In genomic region chr14:20626447-20626846, GRCm38 (mm10) we compare ENCODE assay signal across 26 mouse cellular contexts. TPM values are rescaled to one million over a fixed set of nuclear protein-coding genes. Genes with fewer than 3 reads are reported as not detected.
"Had no signal": no experiment of that assay in that cellular context is flagged by ENCODE, and none has a peak within 500 bp of the region (broad histone marks: within the 10 kb centered on the region; RNA-seq: fewer than 3 reads in every experiment).

No protein-coding gene starts in this region.

- H3K9me3 ChIP-seq: embryonic facial prominence, embryonic 10.5 days; embryonic facial prominence, embryonic 12.5 days; embryonic facial prominence, embryonic 13.5 days; embryonic facial prominence, embryonic 15.5 days; forebrain, embryonic 10.5 days; forebrain, embryonic 12.5 days; forebrain, embryonic 13.5 days; forebrain, embryonic 15.5 days had no signal

- H3K27ac ChIP-seq: embryonic facial prominence, embryonic 10.5 days; embryonic facial prominence, embryonic 12.5 days; embryonic facial prominence, embryonic 13.5 days; embryonic facial prominence, embryonic 15.5 days; forebrain, embryonic 10.5 days; forebrain, embryonic 12.5 days; forebrain, embryonic 13.5 days; forebrain, embryonic 15.5 days; gastrocnemius, adult 2 months; heart, adult 2 months had no signal

- H3K36me3 ChIP-seq: embryonic facial prominence, embryonic 12.5 days; embryonic facial prominence, embryonic 13.5 days; embryonic facial prominence, embryonic 15.5 days; forebrain, embryonic 12.5 days; forebrain, embryonic 15.5 days had no signal

- H3K9ac ChIP-seq: embryonic facial prominence, embryonic 12.5 days; embryonic facial prominence, embryonic 13.5 days; embryonic facial prominence, embryonic 15.5 days; forebrain, embryonic 12.5 days; forebrain, embryonic 13.5 days; forebrain, embryonic 15.5 days; forebrain, postnatal 0 days had no signal

- H3K27me3 ChIP-seq: embryonic facial prominence, embryonic 12.5 days; embryonic facial prominence, embryonic 13.5 days; embryonic facial prominence, embryonic 15.5 days; forebrain, embryonic 12.5 days; forebrain, embryonic 13.5 days; forebrain, embryonic 15.5 days had no signal

- DNase-seq: cerebellum, adult 9-10 months; embryo, embryonic 11 days; forebrain, postnatal 0 days; gastrocnemius, adult 2 months; gastrocnemius, postnatal 10 days; gastrocnemius, postnatal 14 days; gastrocnemius, postnatal 25 days; gastrocnemius, postnatal 36 days; heart, adult 18-20 months; heart, adult 2 months had no signal

- H3K4me3 ChIP-seq: embryonic facial prominence, embryonic 10.5 days; embryonic facial prominence, embryonic 12.5 days; embryonic facial prominence, embryonic 13.5 days; embryonic facial prominence, embryonic 15.5 days; erythroblast, embryonic 14.5 days; forebrain, embryonic 10.5 days; forebrain, embryonic 12.5 days; forebrain, embryonic 13.5 days; forebrain, embryonic 15.5 days; gastrocnemius, adult 2 months; heart, adult 2 months had no signal

- ATAC-seq: forebrain, embryonic 13.5 days; forebrain, embryonic 14.5 days; forebrain, embryonic 15.5 days; forebrain, embryonic 16.5 days; forebrain, postnatal 0 days had no signal

- H3K4me1 ChIP-seq: embryonic facial prominence, embryonic 10.5 days; embryonic facial prominence, embryonic 12.5 days; embryonic facial prominence, embryonic 15.5 days; forebrain, embryonic 12.5 days; forebrain, embryonic 13.5 days; forebrain, embryonic 15.5 days had no signal

- H3K4me2 ChIP-seq: embryonic facial prominence, embryonic 12.5 days; embryonic facial prominence, embryonic 13.5 days; embryonic facial prominence, embryonic 15.5 days; forebrain, embryonic 12.5 days; forebrain, embryonic 13.5 days; forebrain, embryonic 15.5 days had no signal

RNA-seq across cellular contexts. Expression of gene Myoz1, which starts 29.9 kb away (rescaled TPM):
- total RNA-seq: common myeloid progenitor, adult 5-6 weeks; granulocyte monocyte progenitor cell, adult 5-6 weeks had no signal
- polyA plus RNA-seq: cerebellum, adult 2 months; cortical plate, adult 2 months; erythroblast, embryonic 14.5 days; forebrain, embryonic 11.5 days; forebrain, embryonic 12.5 days; forebrain, embryonic 13.5 days; forebrain, embryonic 14.5 days; forebrain, embryonic 15.5 days; forebrain, embryonic 16.5 days had no signal

RNA-seq across cellular contexts. Expression of gene Synpo2l, which starts 41.7 kb away (rescaled TPM):
- polyA plus RNA-seq: erythroblast, embryonic 14.5 days had no signal
